Mouse (Mus musculus) gastrocnemius, postnatal 4 days (tissue): Measurements from ENCODE around the gene Clip1. TPM values are rescaled to one million over a fixed set of nuclear protein-coding genes. Genes with fewer than 3 reads are reported as not detected.
A peak's percentile ranks its signal among the peaks of the same experiment; 100 is the strongest.

ENCODE experiments used
- DNase-seq, 2 experiments: peaks; one replicate each; pipeline ENCODE4 v3.0.0; 2021 to 2022; ENCODE audit warnings: low spot score in 2 of 2, mixed read lengths in 2 of 2
- total RNA-seq, 2 experiments: library from RNA; stranded (reverse); gene quantifications; 2 replicates each; pipeline ENCODE4 v1.2.3; 2021

Clip1 gene
- total RNA-seq, 2 experiments from 2014 or later, result 79.5 to 94.5 TPM

DNA sequence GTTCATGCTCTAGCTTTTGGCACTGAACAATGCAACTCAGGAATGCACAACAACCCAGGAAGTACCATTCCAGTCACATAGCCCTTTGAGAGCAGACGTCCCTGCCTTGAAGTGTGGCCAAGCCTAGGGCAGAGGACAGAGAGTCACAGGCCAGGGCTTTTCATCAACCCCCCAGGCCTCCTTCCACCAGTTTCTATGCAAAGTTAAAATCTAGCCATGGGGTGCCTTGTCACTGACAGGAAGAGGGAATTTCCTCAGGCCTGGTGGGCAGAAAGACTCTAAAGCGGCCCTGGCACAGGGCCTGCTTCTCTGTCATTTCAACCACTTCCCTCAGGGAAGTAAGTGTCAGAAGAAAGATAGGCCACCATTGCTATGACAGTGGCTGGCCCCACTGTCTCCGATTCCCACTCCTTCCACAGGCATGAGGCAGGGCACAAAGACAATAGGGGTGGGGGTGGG is 77.2 kb downstream of the Clip1 start:
- no peak for DNase-seq

DNA sequence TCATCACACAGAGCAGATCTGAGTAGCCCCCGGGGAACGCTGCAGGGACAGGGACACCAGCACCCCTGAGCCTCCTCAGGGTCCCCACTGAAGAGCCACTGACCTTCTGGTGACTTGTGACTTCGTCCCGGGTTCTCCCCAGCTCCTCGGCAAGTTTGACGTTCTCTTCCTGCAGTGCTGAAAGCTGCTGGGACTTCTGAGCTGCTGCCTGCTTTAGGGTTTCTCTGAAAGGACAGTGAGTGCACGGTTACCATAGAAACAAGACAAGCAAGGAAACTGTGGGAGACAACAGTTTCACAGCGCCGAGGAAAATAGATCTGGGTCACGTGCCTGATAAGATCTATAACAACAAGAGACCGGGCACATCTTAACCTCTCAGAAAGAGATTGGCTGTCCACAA is 80.9 kb downstream of the Clip1 start:
- DNase-seq, result no peak

DNA sequence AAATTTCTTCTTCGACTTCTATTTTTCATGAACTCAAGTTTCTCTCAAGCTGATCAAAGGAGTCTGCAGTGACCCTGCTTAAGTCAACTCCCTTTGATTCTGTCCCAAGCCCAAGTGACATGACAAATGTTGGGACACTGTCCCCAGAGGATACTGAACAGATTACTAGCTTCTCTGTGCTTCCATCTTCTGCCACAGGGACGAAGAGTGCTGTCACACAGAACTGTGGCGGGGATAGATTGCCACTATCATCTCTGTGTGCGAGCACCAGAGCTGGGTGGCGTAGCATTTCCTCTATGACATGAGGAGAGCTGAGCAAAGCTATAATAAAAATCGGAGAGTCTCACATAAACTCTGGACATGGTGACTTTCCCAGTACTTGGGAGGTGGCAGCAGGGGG is 82.2 kb downstream of the Clip1 start:
- no peak for DNase-seq

DNA sequence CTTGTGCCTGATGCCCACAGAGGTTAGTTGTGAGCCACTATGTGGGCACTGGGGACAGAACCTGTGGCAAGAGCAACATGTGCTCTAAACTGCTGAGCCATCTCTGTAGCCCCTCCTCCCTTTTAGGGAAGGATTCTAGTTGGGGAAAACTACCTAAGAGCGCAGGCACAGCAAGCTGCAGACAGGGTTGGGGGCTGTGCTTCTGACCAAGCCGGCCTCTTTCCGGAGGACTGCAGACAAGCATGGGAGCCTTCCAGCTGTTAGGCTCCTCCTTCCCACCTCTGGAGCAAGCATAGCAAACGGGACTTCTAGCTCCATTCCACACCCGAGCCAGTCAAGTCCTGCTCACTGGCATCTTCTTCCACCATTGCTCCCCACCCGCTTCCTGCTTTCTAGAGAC is 85.1 kb downstream of the Clip1 start:
- no peak for DNase-seq

DNA sequence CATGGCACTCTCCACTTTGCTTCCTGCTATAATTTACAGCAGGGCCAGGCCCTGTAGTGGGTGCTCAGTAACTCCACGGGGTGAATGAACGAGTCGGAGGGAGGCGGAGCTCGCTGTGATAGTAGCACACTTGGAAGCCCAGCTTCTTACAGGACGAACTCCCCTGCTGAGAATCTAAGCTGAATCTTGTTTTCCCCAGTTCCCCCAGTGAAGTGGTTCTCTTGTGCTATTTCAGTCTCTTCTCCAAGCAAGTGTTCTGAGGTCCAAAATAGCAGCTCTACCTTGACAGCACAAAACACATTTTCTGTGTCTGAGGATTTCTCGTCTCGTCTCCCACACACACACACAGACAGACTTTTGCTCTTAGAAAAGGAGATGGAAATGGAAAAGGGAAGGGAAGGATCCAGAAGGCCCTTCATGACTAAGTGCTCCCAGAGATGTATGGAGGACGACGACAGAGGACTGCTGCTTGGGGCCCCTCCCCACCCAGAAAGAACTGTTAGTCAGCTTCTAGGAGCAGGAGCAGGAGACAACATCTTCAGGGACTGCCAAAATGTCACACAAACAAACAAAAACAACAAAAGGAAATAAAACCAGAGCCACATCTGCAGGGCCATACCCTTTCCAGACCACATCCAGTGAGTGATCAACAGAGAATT is 90.7 kb downstream of the Clip1 start:
- no peak for DNase-seq

DNA sequence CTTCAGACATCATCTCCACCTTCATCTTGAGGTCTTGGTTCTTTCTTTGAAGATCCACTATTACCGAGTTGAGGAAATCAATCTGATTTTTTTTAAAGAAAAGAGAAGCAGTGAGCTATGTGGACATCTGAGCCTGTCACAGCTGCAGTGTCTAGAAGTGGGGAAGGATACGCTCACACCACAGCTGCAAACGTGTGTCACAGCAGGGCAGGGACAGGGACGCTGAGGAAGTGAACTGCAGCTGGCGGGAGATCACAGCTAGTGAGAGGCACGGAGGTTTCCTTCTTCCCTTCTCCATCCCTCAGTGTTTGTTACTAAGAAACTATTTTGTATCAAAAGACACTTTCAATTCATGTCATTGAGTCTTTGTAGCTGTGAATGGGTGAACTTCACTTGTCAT is 104.4 kb downstream of the Clip1 start:
- no peak for DNase-seq

DNA sequence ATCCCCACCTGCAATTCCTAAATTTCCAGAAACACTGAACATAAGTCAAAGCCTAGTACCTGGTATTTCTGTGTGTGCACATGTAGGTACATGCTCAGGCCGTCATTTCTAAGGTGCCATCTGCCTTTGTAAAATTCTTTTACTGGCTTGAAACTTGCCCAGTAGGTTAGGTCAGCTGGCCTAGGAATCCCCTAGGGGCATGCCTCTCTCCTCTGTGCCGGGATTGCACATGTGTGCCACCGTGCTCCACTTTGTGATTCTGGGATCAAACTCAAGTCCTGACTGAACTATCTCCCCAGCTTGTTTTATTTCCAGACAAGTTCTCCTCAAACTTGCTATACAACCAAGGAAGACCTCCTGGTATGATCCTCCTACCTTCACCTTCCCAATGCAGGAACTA is 107.7 kb downstream of the Clip1 start:
- no peak for DNase-seq

DNA sequence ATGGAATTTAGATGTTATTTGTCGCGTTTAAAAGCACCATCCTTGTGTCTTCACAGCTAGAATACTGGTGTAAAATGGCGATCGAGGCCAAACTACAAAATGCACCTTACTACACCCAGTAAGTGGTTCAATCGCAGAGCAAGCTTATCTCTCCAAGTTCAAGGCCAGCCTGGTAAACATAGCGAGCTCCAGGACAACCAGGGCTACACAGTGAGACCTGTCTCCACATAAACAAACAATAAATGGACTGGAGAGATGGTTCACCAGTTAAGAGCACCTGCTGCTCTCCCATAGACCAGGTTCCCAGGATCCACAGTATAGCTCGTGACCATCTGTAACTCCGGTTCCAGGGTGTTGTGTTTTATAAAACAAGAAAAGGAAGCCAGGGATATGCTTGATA is 111.1 kb downstream of the Clip1 start:
- no peak for DNase-seq

DNA sequence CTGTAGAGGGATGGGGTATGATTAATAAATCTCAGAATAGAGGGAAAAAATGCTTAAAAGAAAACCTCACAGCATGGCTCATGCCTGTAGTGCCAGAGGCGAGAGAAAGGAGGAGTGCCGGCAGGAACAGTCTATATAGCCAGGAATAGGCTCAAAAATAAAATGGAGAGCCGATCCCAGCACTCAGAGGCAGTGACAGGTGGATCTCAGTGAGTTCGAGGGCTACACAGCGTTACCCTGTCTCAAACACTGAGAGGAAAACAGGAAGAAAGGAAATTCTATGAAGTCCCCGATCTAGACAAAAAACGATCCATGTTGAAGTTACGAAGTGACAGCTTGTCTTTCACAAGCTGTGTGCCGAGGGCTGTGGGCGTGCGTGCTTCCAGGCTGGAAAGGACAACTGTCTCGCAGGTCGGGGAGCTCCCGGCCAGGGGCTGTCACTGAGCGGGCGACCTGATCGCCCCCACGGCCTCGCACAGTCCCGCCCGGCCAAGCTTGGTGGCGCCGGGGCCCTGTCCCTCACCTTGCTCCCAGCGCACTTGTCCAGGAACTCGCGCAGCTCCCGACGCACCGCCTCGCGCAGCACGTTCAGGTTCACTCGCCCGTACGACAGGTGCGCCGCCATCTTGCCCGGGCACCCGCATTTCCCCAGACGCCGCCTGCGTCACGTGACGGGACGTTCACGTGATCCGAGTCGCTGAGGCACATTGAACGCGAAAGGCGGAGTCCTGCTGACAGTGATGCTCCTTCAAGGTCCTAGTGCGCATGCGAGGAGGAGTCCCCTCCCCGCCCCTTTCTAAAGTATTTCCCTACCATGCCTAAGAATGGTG is 111.8 kb downstream of the Clip1 start, which contains the start of gene Vps33a:
Gene Vps33a (minus strand): TSS at position 682 of the 830 bp plus-strand sequence.
- peak; percentile 98 to 99 for DNase-seq

DNA sequence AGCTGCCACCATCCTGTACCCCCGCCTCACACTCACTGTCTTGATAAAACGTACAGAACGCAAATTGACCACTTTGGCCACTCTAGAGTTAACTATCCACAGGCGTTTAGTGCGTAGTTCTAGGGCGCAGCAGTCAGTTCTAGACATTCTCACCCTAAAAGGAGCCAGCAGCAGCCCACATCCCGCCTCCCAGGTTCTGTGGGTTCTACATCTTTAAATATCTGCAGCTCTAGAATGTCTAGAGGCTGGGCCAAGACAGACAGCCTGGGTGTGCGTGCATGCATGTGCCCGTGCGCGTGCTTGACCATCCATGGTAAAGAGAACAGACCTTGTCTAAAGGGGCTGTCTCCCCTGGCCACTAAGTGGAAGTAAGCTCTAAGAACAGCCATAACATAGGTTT is 123.3 kb downstream of the Clip1 start:
- DNase-seq, result peak in 1 of 2 experiments; percentile 1

DNA sequence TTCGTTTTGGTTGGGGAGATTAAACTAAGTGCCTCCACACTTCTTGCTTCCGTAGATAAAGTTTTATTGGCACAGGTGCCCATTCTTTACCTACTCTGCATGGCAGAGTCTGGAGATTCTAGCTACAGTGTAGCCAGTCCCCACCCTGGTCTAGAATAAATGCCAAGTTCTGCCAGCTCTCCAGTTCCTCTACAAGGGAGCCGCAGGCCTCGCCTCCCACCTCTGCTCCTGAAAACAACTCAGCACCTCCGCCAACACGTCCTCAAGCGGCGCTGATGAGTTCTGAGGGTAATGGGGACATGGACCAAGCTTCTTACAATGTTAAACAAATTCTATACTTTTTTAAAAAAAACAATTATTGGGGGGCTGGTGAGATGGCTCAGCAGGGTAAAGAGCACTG is 124.8 kb downstream of the Clip1 start:
- DNase-seq, result peak in 1 of 2 experiments; percentile 4

DNA sequence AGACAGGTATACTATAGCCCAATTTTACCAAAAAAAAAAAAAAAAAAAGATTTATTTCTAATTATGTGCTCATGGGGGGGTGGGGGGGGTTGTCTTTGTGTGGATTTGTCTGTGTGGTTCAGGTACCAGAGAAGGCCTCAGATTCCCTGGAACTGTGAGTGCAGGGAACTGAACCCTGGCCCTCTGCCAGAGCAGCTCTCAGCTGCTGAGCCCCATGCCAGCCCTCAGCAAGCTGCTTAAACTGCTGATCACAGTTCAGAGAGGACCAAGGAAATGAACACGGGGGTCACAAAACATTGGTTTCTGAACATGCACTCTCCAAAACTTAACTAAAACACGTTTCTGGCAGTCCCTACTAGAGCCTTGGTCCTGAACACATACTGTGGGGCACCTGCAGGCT is 128.0 kb downstream of the Clip1 start:
- peak in 1 of 2 experiments; percentile 49 for DNase-seq

DNA sequence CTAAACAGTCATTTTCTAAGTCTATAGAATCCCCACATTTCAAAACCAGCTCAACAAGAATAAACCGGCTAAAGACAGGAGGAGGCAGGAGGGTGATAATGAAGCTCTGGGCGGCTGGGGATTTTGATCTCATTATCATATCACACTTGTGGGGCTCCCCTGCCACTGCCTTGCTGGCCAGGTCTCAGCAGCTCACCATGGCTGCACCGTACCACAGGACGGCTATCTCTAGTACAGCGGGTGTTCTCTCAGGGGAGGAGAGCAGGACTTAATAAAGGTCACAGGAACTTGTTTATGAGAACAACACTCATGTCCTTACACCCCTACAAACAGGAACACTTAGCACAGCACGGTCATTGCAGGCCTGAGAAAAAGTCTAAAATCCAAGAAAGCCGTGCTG is 128.7 kb downstream of the Clip1 start:
- DNase-seq, result peak in 1 of 2 experiments; percentile 4

DNA sequence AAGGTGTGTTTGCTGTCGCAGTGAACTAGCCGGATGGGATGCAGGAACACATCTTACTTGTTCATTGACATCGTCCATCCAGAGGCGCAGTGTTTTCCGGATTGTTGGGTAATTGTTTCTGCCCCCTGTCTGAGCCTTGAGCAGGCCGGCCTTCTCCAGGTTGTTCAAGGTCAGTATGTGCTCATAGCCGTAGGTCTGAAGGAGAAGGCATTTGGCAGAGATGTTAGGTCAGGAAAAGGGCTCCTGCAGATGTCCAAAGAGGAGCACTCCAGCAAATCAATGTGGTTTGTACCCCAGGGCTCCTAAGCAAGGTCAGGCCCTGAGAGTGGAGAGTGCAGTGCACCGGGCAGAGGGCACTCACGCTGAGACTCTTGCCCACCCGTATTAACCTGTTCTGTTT is 150.6 kb downstream of the Clip1 start:
- DNase-seq, result peak in 1 of 2 experiments; percentile 4

DNA sequence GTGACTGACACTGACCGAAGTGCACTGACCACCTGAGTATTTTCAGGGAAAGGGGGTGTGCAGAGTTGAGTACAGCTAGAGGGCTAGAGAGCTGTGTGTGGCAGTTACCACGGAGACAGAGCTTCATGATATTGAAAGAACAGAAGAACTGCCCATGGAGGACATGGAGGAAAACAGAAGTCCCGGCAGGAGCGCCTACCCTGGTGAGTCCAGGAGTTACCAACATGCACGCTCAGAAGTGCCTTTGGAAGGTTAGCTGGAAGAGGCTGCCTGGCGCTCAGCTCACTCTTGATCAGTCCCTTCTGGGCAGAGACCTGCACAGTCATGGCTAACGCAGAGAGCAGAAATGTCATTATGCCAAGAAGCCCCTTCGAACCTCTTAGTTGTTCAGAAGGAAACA is 154.4 kb downstream of the Clip1 start:
- peak in 1 of 2 experiments; percentile 5 for DNase-seq

DNA sequence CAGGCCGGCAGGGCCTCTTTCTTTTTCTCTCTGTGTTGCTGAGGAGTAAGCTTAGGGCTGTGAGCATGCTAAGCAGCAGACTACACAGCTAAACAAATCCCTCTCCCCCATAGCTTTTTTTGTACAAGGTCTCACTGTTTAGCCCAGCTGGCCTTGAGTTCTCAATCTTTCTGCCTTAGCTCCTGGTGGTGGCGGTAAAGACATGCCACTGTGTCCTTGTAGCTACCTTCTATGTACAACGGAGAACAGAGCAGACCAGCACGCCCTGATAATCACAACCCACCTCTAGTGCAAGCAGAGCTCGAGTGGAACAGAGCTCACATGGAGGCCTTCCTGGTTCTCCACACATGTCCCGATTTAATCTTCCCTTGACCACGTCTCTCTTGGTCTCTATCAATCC is 155.8 kb downstream of the Clip1 start:
- DNase-seq, result peak in 1 of 2 experiments; percentile 1

Other genes with a start within 250 kb of the Clip1 start
- gene Lrrc43, start 195.3 kb downstream of the Clip1 start, total RNA-seq, result not detected
- gene Il31, start 195.1 kb downstream of the Clip1 start, total RNA-seq, result not detected
- gene B3gnt4, start 174.2 kb downstream of the Clip1 start, total RNA-seq, result not detected
- 10 to 100 TPM; 38.9 to 47.4 TPM for gene Diablo, start 160.4 kb downstream of the Clip1 start, total RNA-seq
- gene Gm49027, start 159.1 kb downstream of the Clip1 start, total RNA-seq, result under 1 TPM; 0.74 to 0.93 TPM
- gene Vps33a, start 111.6 kb downstream of the Clip1 start, total RNA-seq, result 10 to 100 TPM; 31.5 to 31.9 TPM
- 10 to 100 TPM; 42.8 to 50.7 TPM for gene Zcchc8, start 36.5 kb upstream of the Clip1 start, total RNA-seq
- gene Rsrc2, start 64.8 kb upstream of the Clip1 start, total RNA-seq, result 10 to 100 TPM; 64.5 to 87.8 TPM
- 10 to 100 TPM; 14.3 to 15.1 TPM for gene Kntc1, start 65.1 kb upstream of the Clip1 start, total RNA-seq
- gene Hcar2, start 180.9 kb upstream of the Clip1 start, total RNA-seq, result 1 to 10 TPM in 1 of 2 experiments, under 1 TPM in 1; 0.96 to 1.8 TPM
- gene Hcar1, start 195.4 kb upstream of the Clip1 start, total RNA-seq, result 1 to 10 TPM; 1.4 to 3.3 TPM
- gene Denr, start 222.6 kb upstream of the Clip1 start, total RNA-seq, result 10 to 100 TPM; 59.8 to 66.3 TPM
- gene Gm43518, start 242.8 kb upstream of the Clip1 start, total RNA-seq, result under 1 TPM in 1 of 2 experiments, not detected in 1; 0.69 TPM
- gene Ccdc62, start 246.1 kb upstream of the Clip1 start, total RNA-seq, result 1 to 10 TPM; 2.5 to 4.1 TPM